Mouse (Mus musculus): ENCODE data around the gene Gng10. TPM values are rescaled to one million over a fixed set of nuclear protein-coding genes. Genes with fewer than 3 reads are reported as not detected.

Gene Gng10
- polyA plus RNA-seq, 1 experiment from 2014 or later: 195 TPM

- 47% methylated on average over 1 of the region's 1 CpGs for WGBS
- H3K27ac ChIP-seq: no peak overlapping the region
- ATAC-seq (ENCODE audit: low FRiP score, low read depth): no peak
Observed at GRCm38 (mm10) chr4:59089391-59089790, 54.5 kb downstream of the Gng10 start.

More at GRCm38 (mm10) chr4:59089391-59089790, 54.5 kb downstream of the Gng10 start:
- Histone ChIP-seq H3K9ac (no peak overlapping the region), H3K36me3 (no peaks in the 10 kb centered on the region), H3K4me3 (no peak overlapping the region), H3K4me1 (no peaks in the 10 kb centered on the region), H3K4me2 (replicated peaks) (no peak overlapping the region), H3K27me3 (no peaks in the 10 kb centered on the region), H3K9me3 (no peaks in the 10 kb centered on the region)

Other genes starting within 250 kb of the Gng10 start
- gene Olfr267, start 247.4 kb upstream of the Gng10 start, polyA plus RNA-seq (2015; fragmentation: Nextera tagmentation; extraction: Ambion mirVana): not detected in 2 replicates
- 31.6 and 33.9 TPM in 2 replicates for gene Ecpas, start 122.3 kb upstream of the Gng10 start, polyA plus RNA-seq (2015; fragmentation: Nextera tagmentation; extraction: Ambion mirVana)
- 1.1 and 1.2 TPM in 2 replicates for gene Zkscan16, start 91.5 kb upstream of the Gng10 start, polyA plus RNA-seq (2015; fragmentation: Nextera tagmentation; extraction: Ambion mirVana)
- 23.8 and 25.5 TPM in 2 replicates for gene Ptgr1, start 48.0 kb upstream of the Gng10 start, polyA plus RNA-seq (2015; fragmentation: Nextera tagmentation; extraction: Ambion mirVana)
- 15.7 and 16.6 TPM in 2 replicates for gene Dnajc25, start 40.0 kb upstream of the Gng10 start, polyA plus RNA-seq (2015; fragmentation: Nextera tagmentation; extraction: Ambion mirVana)
- gene Gm20503, start 31.9 kb upstream of the Gng10 start, polyA plus RNA-seq (2015; fragmentation: Nextera tagmentation; extraction: Ambion mirVana): 19.3 and 20.3 TPM in 2 replicates
- not detected in 2 replicates for gene AI481877, start 103.9 kb downstream of the Gng10 start, polyA plus RNA-seq (2015; fragmentation: Nextera tagmentation; extraction: Ambion mirVana)
- 11.9 and 13.4 TPM in 2 replicates for gene Ugcg, start 154.2 kb downstream of the Gng10 start, polyA plus RNA-seq (2015; fragmentation: Nextera tagmentation; extraction: Ambion mirVana)